Mouse (Mus musculus): Measurements from ENCODE around the gene Nt5dc3. TPM values are rescaled to one million over a fixed set of nuclear protein-coding genes. Genes with fewer than 3 reads are reported as not detected.

Gene Nt5dc3
- total and polyA plus RNA-seq, 3 experiments: 4.6 to 15.9 (median 6.5) TPM

GRCm38 (mm10) chr10:86769797-86770196, 9.0 kb upstream of the Nt5dc3 start:
- Histone ChIP-seq H3K27me3 (replicated peaks) (no peaks in the 10 kb centered on the region), H3K27ac (ENCODE audit: insufficient read depth, low read depth) (no peak overlapping the region), H3K9ac (ENCODE audit: insufficient read depth, low read depth) (no peak overlapping the region), H3K4me3 (replicated peaks in 1 of 3; ENCODE audit: low read depth in 2 of 3, low read length in 2 of 3, poor library complexity in 1 of 3) (no peak overlapping the region), H3K36me3 (replicated peaks in 1 of 2; ENCODE audit: control insufficient read depth in 1 of 2, insufficient read depth in 1 of 2, low read length in 1 of 2) (no peaks in the 10 kb centered on the region), H3K79me2 (replicated peaks; ENCODE audit: control insufficient read depth, extremely low read depth, insufficient read depth, poor library complexity, severe bottlenecking) (no peaks in the 10 kb centered on the region), H3K4me1 (ENCODE audit: control insufficient read depth in 1 of 2, insufficient read depth in 2 of 2) (peaks cover 7 to 24% of the 10 kb centered on the region in 2 experiments; a peak in 3 of 4 replicates), H3K9me3 (replicated peaks; ENCODE audit: low read length) (no peaks in the 10 kb centered on the region), H3K4me2 (ENCODE audit: insufficient read depth, low read depth, poor library complexity, severe bottlenecking) (no peak overlapping the region)
- in situ Hi-C loops (cut with MboI; ENCODE audit: low pct_ligation_motif_present, low pct_unique_long_range_greater_than_20kb, low sequenced_read_pairs): no loop called here
- no peak for DNase-seq (ENCODE audit: extremely low read depth)
- dilution Hi-C loops (cut with MboI; ENCODE audit: extremely low pct_ligation_motif_present, extremely low pct_unique_long_range_greater_than_20kb, low sequenced_read_pairs): no loop called here
- TF ChIP-seq KAT2A (IDR thresholded peaks at IDR 0.05; ENCODE audit: insufficient replicate concordance, low read length) (no peak), MYC (IDR thresholded peaks at IDR 0.05; ENCODE audit: low read depth, low read length) (no peak), MEF2A (IDR thresholded peaks at IDR 0.05; ENCODE audit: borderline replicate concordance, low read depth, low read length) (no peak), RCOR1 (conservative IDR thresholded peaks at IDR 0.05; ENCODE audit: low read depth, low read length) (no peak), TCF12 (IDR thresholded peaks at IDR 0.05; ENCODE audit: low read depth, low read length) (no peak), NRF1 (IDR thresholded peaks at IDR 0.05; ENCODE audit: low read depth, low read length) (no peak), ZMIZ1 (IDR thresholded peaks at IDR 0.05; ENCODE audit: low read depth, low read length) (no peak)

DNA sequence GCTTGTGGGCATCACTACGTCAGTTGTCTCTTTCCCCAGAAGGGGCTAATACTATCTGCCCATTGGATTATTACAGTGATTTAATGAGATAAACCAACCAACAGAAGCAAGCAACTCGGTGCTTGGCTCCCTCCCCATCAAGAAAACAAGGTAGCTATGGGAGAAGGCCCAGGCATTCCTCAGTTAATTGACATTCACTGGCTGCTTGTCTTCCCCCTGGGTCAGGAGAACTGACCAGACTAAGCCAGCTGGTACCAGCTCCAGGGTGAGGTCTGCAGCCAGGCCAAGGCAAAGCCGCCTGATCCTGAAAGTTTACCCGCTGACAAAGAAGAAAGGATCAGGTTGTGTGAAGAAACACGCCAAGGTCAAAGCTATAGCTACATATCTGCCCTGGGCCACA, 7.1 kb upstream of the Nt5dc3 start:
- no peak overlapping the region for H3K4me2 ChIP-seq (ENCODE audit: insufficient read depth, low read depth, poor library complexity, severe bottlenecking)

More for the DNA sequence above, 7.1 kb upstream of the Nt5dc3 start:
- H3K9ac ChIP-seq (ENCODE audit: insufficient read depth, low read depth): no peak overlapping the region
- H3K27ac ChIP-seq (ENCODE audit: insufficient read depth, low read depth): no peak overlapping the region
- dilution Hi-C loops (cut with MboI; ENCODE audit: extremely low pct_ligation_motif_present, extremely low pct_unique_long_range_greater_than_20kb, low sequenced_read_pairs) (no loop called here), in situ Hi-C loops (cut with MboI; ENCODE audit: low pct_ligation_motif_present, low pct_unique_long_range_greater_than_20kb, low sequenced_read_pairs) (no loop called here)
- no peaks in the 10 kb centered on the region for H3K27me3 ChIP-seq (replicated peaks)
- no peak for TF ChIP-seq HCFC1 (IDR thresholded peaks at IDR 0.05; ENCODE audit: low read depth, low read length)
- TF ChIP-seq IRF4 (IDR thresholded peaks at IDR 0.05; ENCODE audit: low read depth, low read length): no peak
- no peak for TF ChIP-seq CHD2 (IDR thresholded peaks at IDR 0.05; ENCODE audit: low read length)
- no peak for TF ChIP-seq ZMIZ1 (IDR thresholded peaks at IDR 0.05; ENCODE audit: low read depth, low read length)
- no peak for TF ChIP-seq POLR2AphosphoS2 (IDR thresholded peaks at IDR 0.05; ENCODE audit: low read depth, low read length)
- TF ChIP-seq RCOR1 (conservative IDR thresholded peaks at IDR 0.05; ENCODE audit: low read depth, low read length): no peak
- TF ChIP-seq MEF2A (IDR thresholded peaks at IDR 0.05; ENCODE audit: borderline replicate concordance, low read depth, low read length): no peak
- no peak for TF ChIP-seq ZNF384 (IDR thresholded peaks at IDR 0.05; ENCODE audit: low read depth, low read length)
- TF ChIP-seq USF1 (IDR thresholded peaks at IDR 0.05; ENCODE audit: low read depth, low read length): no peak
- no peak for TF ChIP-seq SIN3A (IDR thresholded peaks at IDR 0.05; ENCODE audit: low read length)
- TF ChIP-seq EP300 (IDR thresholded peaks at IDR 0.05; ENCODE audit: low read length): no peak
- TF ChIP-seq POLR2A (IDR thresholded peaks at IDR 0.05; ENCODE audit: low read depth, low read length): no peak
- no peak for TF ChIP-seq ZC3H11A (IDR thresholded peaks at IDR 0.05; ENCODE audit: low read depth, low read length)
- no peak for TF ChIP-seq BHLHE40 (IDR thresholded peaks at IDR 0.05; ENCODE audit: low read depth, low read length)
- no peak for TF ChIP-seq NELFE (IDR thresholded peaks at IDR 0.05; ENCODE audit: low read depth, low read length)
- no peak for TF ChIP-seq USF2 (conservative IDR thresholded peaks at IDR 0.05; ENCODE audit: low read depth, low read length)
- TF ChIP-seq GABPA (IDR thresholded peaks at IDR 0.05; ENCODE audit: insufficient replicate concordance, low read depth, low read length): no peak
- no peak for TF ChIP-seq ETS1 (conservative IDR thresholded peaks at IDR 0.05; ENCODE audit: low read depth, low read length)
- TF ChIP-seq JUND (conservative IDR thresholded peaks at IDR 0.05; ENCODE audit: low read depth, low read length): no peak
- peaks cover 0 to 3% of the 10 kb centered on the region in 2 experiments for H3K36me3 ChIP-seq (replicated peaks in 1 of 2; ENCODE audit: control insufficient read depth in 1 of 2, insufficient read depth in 1 of 2, low read length in 1 of 2)
- peaks cover 7 to 14% of the 10 kb centered on the region in 2 experiments; a peak in 3 of 4 replicates for H3K4me1 ChIP-seq (ENCODE audit: control insufficient read depth in 1 of 2, insufficient read depth in 2 of 2)
- H3K79me2 ChIP-seq (replicated peaks; ENCODE audit: control insufficient read depth, extremely low read depth, insufficient read depth, poor library complexity, severe bottlenecking): no peaks in the 10 kb centered on the region
- no peak for DNase-seq (ENCODE audit: extremely low read depth)
- H3K4me3 ChIP-seq (replicated peaks in 1 of 3; ENCODE audit: low read depth in 2 of 3, low read length in 2 of 3, poor library complexity in 1 of 3): no peak overlapping the region
- no peaks in the 10 kb centered on the region for H3K9me3 ChIP-seq (replicated peaks; ENCODE audit: low read length)
